Mouse (Mus musculus) lung, postnatal 0 days (tissue): ENCODE measurements at regions not wholly inside any gene's neighbourhood (a gene's known extent, or its start where the extent isn't known, plus 50 kb on each side); places are given as distances from the start of the nearest gene placed in this dataset.

ENCODE experiments used
- ATAC-seq: fragments of 200-750 bp; cut with Nextera tagmentation; 2 replicates; pipeline ENCODE4 v1.8.0; 2017; ENCODE audit warnings: moderate library complexity
- DNase-seq: peaks from one replicate; pipeline ENCODE4 v3.0.0-alpha.2; 2016; ENCODE audit warnings: low spot score
- H3K27ac ChIP-seq: fragments of 300-500 bp; sonication (generic); 2 replicates; pipeline ENCODE4 v1.5.1; 2014; ENCODE audit warnings: antibody characterized with exemption, mild to moderate bottlenecking, low read length, mixed read lengths
- H3K27me3 ChIP-seq: fragments of 300-500 bp; sonication (generic); replicated peaks from 2 replicates; pipeline ENCODE4 v1.6.1; 2014; ENCODE audit warnings: low read length, mixed read lengths; ENCODE audit not compliant: insufficient read depth
- H3K36me3 ChIP-seq: fragments of 300-500 bp; sonication (generic); 2 replicates; pipeline ENCODE4 v1.6.1; 2014; ENCODE audit warnings: low read length, mixed read lengths; ENCODE audit not compliant: insufficient read depth
- H3K4me1 ChIP-seq: fragments of 300-500 bp; sonication (generic); 2 replicates; pipeline ENCODE4 v1.6.1; 2014; ENCODE audit warnings: antibody characterized with exemption, low read depth, low read length, mixed read lengths; ENCODE audit not compliant: insufficient read depth
- H3K4me2 ChIP-seq: fragments of 300-500 bp; sonication (generic); replicated peaks from 2 replicates; pipeline ENCODE4 v1.6.1; 2014; ENCODE audit warnings: low read depth, mild to moderate bottlenecking, low read length, moderate library complexity, mixed read lengths
- H3K4me3 ChIP-seq: fragments of 300-500 bp; sonication (generic); 2 replicates; pipeline ENCODE4 v1.5.1; 2014; ENCODE audit warnings: low read depth, low read length
- H3K9ac ChIP-seq: fragments of 300-500 bp; sonication (generic); replicated peaks from 2 replicates; pipeline ENCODE4 v1.6.1; 2014; ENCODE audit warnings: low read depth, mild to moderate bottlenecking
- H3K9me3 ChIP-seq: fragments of 300-500 bp; sonication (generic); 2 replicates; pipeline ENCODE4 v1.6.1; 2016; ENCODE audit warnings: low read length, mixed read lengths
- CTCF ChIP-seq: IDR thresholded peaks from 2 replicates; pipeline ENCODE4 v1.5.1; 2016; ENCODE audit warnings: antibody characterized with exemption, mild to moderate bottlenecking
- EP300 ChIP-seq: IDR thresholded peaks from 2 replicates; pipeline ENCODE4 v1.6.1; 2016; ENCODE audit warnings: antibody characterized with exemption, mild to moderate bottlenecking, control low read depth

DNA sequence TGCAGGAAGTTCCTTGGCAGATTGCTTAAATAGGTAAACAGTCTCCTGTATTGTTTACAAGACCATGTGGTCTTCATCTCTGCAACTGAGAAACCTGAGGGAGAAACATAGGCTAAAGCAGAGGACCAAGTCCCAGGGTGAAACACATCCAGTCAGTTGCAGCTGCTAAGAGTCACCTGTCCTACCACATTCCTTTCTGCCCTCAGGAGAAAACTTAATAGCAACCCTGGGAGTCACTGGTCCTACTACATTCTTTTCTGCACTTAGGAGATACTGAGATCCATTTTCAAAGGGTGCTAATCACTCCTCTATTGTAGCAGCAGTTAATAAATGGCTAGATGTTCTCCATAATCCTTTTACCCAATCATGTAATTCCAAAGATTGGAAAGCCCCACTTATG is 168.2 kb upstream of the Actrt1 start:
- DNase-seq (peak; percentile 7), ATAC-seq (peak; percentile 28)
- no peak for TF ChIP-seq CTCF
- TF ChIP-seq EP300 = no peak
- H3K27me3 ChIP-seq = no peaks in the 10 kb centered on the region
- H3K9ac ChIP-seq = no peak overlapping the region
- H3K36me3 ChIP-seq = no peaks in the 10 kb centered on the region
- no peak overlapping the region for H3K4me3 ChIP-seq
- no peak overlapping the region for H3K4me2 ChIP-seq
- no peaks in the 10 kb centered on the region for H3K9me3 ChIP-seq
- H3K27ac ChIP-seq = no peak overlapping the region
- no peaks in the 10 kb centered on the region for H3K4me1 ChIP-seq
